Mouse (Mus musculus) megakaryocyte, embryonic 14.5 days (primary cell): Measurements from ENCODE around the gene Zfp931.

ENCODE experiments used
- FLI1 ChIP-seq: IDR thresholded peaks from 2 replicates; pipeline ENCODE4 v1.6.1; 2012; ENCODE audit warnings: low read length, inconsistent platforms, mixed read lengths
- GATA1 ChIP-seq: IDR thresholded peaks from 3 replicates; pipeline ENCODE4 v1.6.1; 2012; ENCODE audit warnings: mixed read lengths, low read length, inconsistent platforms, borderline replicate concordance

DNA sequence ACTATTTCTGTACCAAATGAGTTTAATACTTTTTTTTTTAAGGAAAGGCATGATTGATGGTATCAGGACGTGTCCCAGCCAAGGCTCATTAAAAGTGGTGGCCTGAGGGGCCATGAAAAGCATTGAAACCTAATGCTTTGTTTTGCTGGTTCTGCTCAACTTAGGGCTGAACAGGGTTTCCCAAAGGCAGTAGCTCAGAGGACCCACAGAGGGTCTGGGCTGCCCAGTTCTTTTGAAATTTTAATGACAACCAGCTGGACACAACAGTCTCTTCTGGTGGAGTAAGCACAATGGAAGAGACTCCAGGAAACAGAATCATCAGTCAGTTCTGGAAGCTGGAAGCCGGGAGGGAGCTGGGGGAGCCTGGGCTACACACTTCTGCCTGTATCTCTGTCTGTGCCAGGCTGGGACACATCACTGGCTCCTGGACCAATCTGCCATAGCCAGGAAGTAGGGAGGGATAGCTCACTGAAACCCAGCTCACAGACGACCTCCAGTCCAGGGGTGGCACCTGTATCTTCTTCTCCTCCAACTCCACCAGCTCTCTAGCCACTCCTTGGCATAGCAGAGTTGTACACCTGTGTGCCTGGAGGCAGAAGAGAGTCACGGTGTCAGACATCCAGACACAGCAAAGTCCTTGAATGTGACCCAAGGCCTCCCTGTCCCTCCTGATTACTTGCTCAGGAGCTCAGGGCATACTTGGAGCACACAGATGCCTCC is 43.8 kb upstream of the Zfp931 start:
- no peak for TF ChIP-seq GATA1
- no peak for TF ChIP-seq FLI1
